Mouse (Mus musculus): ENCODE measurements around the gene Yju2.
"Not testable (repeated sequence)": the region's sequence is repeated elsewhere in the genome, so short reads cannot be mapped to it uniquely, and the experiment has no call there.

DNA sequence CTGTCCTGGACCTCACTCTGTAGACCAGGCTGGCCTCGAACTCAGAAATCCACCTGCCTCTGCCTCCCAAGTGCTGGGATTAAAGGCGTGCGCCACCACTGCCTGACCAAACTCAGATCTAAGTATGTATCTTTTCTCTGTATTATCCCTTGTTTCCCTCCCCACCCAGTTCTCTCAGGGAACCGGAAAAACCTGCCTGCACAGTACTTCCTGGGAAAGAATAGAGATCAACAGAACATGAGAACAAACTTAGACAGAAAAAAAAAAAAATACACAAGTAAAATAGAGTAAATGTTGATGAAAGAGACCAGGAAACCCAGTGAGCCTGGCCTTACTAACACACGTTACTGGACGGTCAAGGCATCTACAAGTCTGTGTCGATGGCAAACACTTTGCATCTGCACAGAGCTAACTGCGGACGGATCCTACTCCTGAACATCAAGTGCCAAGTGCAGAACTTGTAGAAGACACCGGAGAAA lies 14.5 kb upstream of the Yju2 start:
- not testable (repeated sequence) for TF ChIP-seq SMC3 (IDR thresholded peaks at IDR 0.05; ENCODE audit: low read depth, low read length); POLR2A (IDR thresholded peaks at IDR 0.05; ENCODE audit: low read depth, low read length); EP300 (IDR thresholded peaks at IDR 0.05; ENCODE audit: low read length); CTCF (conservative IDR thresholded peaks at IDR 0.05 in 1 of 2, IDR thresholded peaks at IDR 0.05 in 1 of 2; ENCODE audit: low read depth in 2 of 2, low read length in 2 of 2); MYC (IDR thresholded peaks at IDR 0.05; ENCODE audit: low read depth, low read length); MAX (IDR thresholded peaks at IDR 0.05; ENCODE audit: low read length)
